Mouse (Mus musculus) heart, postnatal 25 days (tissue): Measurements from ENCODE around the gene Als2cr12. TPM values are rescaled to one million over a fixed set of nuclear protein-coding genes. Genes with fewer than 3 reads are reported as not detected.
"Not testable (repeated sequence)": the region's sequence is repeated elsewhere in the genome, so short reads cannot be mapped to it uniquely, and the experiment has no call there.

Experiments
- DNase-seq: peaks from one replicate; pipeline ENCODE4 v3.0.0; 2022; ENCODE audit warnings: low spot score
- intact Hi-C: fragments of 180-260 bp; cut with DNase I; formaldehyde crosslinking; loops from one replicate; pipeline ENCODE4 v1.15.1; 2025
- total RNA-seq, 2 experiments: library from RNA; stranded (reverse); gene quantifications; 2 replicates each; pipeline ENCODE4 v1.2.3; 2021

Gene Als2cr12
- total RNA-seq, 2 experiments from 2014 or later: not detected

DNA sequence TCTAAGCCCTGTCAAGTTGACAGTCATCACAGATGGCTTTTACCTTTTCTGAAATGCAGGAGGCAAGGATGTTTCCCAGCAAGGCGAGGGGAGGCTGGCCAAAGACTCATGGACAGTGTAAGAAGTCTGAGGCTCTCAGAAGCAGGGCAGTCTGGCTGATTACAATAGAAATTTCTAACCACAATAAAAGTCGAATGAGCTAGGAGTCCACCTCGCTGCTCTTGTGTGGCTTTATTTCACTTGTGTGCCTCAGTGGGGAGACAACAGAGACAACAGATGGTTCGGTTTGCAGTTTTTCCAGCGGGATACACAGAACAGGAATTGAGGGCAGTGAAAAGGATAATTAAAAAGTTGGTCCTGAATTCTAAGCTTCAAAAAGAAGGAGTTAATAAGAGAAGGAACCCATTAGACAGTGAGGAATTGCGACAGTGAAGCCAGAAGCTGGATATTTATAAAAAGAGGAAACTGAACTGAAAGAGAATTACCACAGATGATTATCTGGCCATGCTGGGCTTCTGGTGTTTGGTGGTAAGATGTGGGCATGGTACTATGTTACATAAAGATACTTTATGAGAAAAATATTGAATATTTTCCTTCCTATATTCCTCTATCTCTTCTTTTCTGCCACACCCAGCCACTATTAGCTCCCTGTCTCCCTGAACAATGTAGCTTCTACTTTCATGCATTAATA, 77.7 kb downstream of the Als2cr12 start:
- intact Hi-C loops: no loop called here
- DNase-seq: no peak

GRCm38 (mm10) chr1:58617076-58617475, 78.7 kb downstream of the Als2cr12 start:
- no peak for DNase-seq
- intact Hi-C loops: no loop called here

- intact Hi-C loops: no loop called here
- DNase-seq: no peak
Observed at GRCm38 (mm10) chr1:58616176-58616575, 79.6 kb downstream of the Als2cr12 start.

DNA sequence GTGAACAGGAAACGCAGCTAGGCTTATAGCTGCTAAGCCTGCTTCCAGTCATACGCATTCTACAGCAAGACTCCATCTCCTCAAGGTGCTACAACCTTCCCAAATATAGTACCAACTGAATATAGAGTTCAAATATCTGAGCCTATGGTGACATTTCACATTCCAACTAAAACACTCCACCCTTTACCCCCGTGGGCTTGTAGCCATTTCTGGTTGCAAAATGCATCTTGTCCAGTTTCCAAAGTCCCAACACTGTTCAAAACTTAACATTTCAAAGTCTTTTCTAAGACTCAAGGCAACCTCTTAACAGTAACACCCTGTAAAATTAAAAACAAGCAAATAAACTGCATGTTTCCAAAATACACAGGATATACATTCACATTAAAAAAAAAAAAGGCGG, 80.6 kb downstream of the Als2cr12 start:
- intact Hi-C loops: no loop called here
- no peak for DNase-seq

GRCm38 (mm10) chr1:58614424-58614823, 81.4 kb downstream of the Als2cr12 start:
- no peak for DNase-seq
- intact Hi-C loops: no loop called here

DNA sequence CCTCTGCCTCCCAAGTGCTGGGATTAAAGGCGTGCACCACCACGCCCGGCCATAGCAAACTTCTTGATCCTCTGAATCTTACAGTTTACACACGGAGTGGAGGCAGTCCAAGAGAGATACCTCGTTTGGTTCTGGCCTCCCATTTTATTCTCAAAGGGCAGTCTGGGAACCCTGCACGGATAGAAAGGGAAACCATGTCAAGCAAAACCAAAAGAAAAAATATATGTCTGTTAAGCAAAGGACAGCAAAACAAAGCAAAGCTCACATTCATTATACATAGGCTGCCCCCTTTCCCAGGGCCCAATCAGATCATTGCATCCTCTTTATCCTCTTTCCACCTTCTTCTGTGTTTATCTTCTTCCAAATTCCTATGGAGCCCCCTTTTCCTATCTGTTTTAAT, 82.0 kb downstream of the Als2cr12 start:
- intact Hi-C loops: no loop called here
- DNase-seq: no peak

- DNase-seq: no peak
Observed at GRCm38 (mm10) chr1:58610611-58611010, 85.2 kb downstream of the Als2cr12 start.

DNA sequence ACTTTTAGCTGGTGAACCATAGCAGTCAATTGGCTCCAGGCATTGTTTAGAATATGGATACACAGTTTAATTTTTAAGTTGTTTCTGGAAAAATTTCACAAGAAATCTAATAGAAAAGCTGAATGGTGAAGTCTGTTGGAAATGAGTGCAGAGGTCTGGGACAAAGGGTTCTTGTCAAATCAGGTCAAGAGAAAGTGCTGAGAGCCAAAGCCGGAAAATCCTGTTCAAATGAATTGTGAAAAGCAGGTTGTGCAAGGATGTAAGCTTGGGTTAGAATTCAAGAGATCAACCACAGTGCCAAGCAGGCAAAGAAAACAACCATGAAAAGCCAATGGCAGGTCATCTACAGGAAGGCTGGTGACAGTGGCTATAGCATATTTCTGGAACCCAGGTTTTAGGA, 85.6 kb downstream of the Als2cr12 start:
- intact Hi-C loops: no loop called here
- DNase-seq: no peak

More at GRCm38 (mm10) chr1:58610611-58611010, 85.2 kb downstream of the Als2cr12 start:
- intact Hi-C loops: no loop called here

GRCm38 (mm10) chr1:58609591-58609990, 86.2 kb downstream of the Als2cr12 start:
- intact Hi-C loops, DNase-seq: not testable (repeated sequence)

GRCm38 (mm10) chr1:58603738-58604137, 92.1 kb downstream of the Als2cr12 start:
- DNase-seq: no peak
- intact Hi-C loops: no loop called here

DNA sequence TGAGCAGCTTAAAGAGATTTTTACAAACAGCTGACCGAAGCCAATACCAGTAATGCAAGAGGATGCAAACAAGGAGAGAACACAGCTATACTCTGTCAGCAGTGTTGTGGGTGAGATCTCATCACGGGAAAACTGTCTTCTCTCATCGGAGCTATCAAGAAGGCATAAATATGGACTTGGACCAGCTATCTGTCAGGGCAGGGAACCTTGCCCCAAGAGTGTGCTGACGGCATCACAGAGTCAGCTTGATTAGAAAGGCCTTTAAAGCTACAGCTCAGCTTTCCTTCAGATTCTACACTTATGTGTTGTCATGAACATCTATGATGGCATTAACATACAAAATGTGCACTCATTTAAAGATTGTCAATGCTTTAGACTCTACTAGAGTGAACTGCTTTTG, 93.1 kb downstream of the Als2cr12 start:
- intact Hi-C loops: no loop called here

More for the DNA sequence above, 93.1 kb downstream of the Als2cr12 start:
- DNase-seq: no peak

Other genes starting within 250 kb of the Als2cr12 start
- gene Orc2, start 190.9 kb downstream of the Als2cr12 start, total RNA-seq: 1 to 10 TPM; 9.3 to 9.6 TPM
- 10 to 100 TPM; 12.5 to 18.1 TPM for gene Fam126b, start 109.7 kb downstream of the Als2cr12 start, total RNA-seq
- gene Ndufb3, start 109.6 kb downstream of the Als2cr12 start, total RNA-seq: 100 to 1,000 TPM; 283 to 313 TPM
- 10 to 100 TPM; 52.1 to 59.3 TPM for gene Cflar, start 15.5 kb upstream of the Als2cr12 start, total RNA-seq
- 1 to 10 TPM; 8.0 to 8.2 TPM for gene Casp8, start 99.4 kb upstream of the Als2cr12 start, total RNA-seq